Mouse (Mus musculus) retina, postnatal 7 days (tissue): ENCODE measurements around the gene Dpep2nb.

Source experiments
- DNase-seq: peaks from one replicate; pipeline ENCODE4 v3.0.0-alpha.2; 2012; ENCODE audit warnings: low read depth, low spot score

Dpep2nb gene

GRCm38 (mm10) chr8:105961536-105961935 lies 44.2 kb downstream of the Dpep2nb start:
- DNase-seq, result no peak

- DNase-seq, result no peak
Measured at GRCm38 (mm10) chr8:105961101-105961500, 44.7 kb downstream of the Dpep2nb start.

- DNase-seq, result no peak
Measured at GRCm38 (mm10) chr8:105959350-105959749, 46.4 kb downstream of the Dpep2nb start.

GRCm38 (mm10) chr8:105957813-105958212 lies 48.0 kb downstream of the Dpep2nb start:
- DNase-seq, result no peak

- DNase-seq, result no peak
Measured at GRCm38 (mm10) chr8:105956556-105956955, 49.2 kb downstream of the Dpep2nb start.

GRCm38 (mm10) chr8:105951057-105951659 lies 54.6 kb downstream of the Dpep2nb start:
- DNase-seq, result no peak

GRCm38 (mm10) chr8:105949350-105949749 lies 56.4 kb downstream of the Dpep2nb start:
- no peak for DNase-seq
